Mouse (Mus musculus): ENCODE data around the gene Kcnip4.

- no peak for TF ChIP-seq GATA1 (IDR thresholded peaks at IDR 0.05; ENCODE audit: low read length)
- no peak for TF ChIP-seq TAL1 (IDR thresholded peaks at IDR 0.05; ENCODE audit: low read length)
Measured at GRCm38 (mm10) chr5:48545825-48546224, 978.9 kb downstream of the Kcnip4 start.
